Mouse (Mus musculus) thymus, postnatal 36 days (tissue): Measurements from ENCODE around the gene Adam12.

Source experiments
- DNase-seq, 2 experiments: peaks; one replicate each; pipeline ENCODE4 v3.0.0; 2022; ENCODE audit warnings: mixed read lengths in 2 of 2

The Adam12 gene

GRCm38 (mm10) chr7:134224741-134225612 is 7.0 kb downstream of the Adam12 start:
- peak in 1 of 2 experiments; percentile 38 for DNase-seq

DNA sequence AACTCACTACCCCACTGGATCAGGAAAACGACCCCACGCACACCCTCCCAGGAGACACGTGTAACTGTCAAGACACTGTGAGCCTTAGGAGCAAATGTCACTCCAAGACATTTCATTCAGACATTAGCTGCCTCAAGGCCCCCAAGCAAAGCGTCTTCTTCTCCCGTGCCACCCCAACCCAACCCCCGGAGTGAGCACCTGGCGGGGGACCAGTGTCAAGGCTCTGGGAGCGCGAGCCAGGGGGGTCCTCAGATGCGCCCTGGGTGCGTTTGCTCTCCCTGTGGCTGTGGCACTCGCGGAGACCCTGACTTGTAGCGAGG is 7.6 kb downstream of the Adam12 start:
- peak in 1 of 2 experiments; percentile 27 for DNase-seq

- DNase-seq = peak; percentile 39 to 51
Measured at GRCm38 (mm10) chr7:134223444-134224161, 8.3 kb downstream of the Adam12 start.

DNA sequence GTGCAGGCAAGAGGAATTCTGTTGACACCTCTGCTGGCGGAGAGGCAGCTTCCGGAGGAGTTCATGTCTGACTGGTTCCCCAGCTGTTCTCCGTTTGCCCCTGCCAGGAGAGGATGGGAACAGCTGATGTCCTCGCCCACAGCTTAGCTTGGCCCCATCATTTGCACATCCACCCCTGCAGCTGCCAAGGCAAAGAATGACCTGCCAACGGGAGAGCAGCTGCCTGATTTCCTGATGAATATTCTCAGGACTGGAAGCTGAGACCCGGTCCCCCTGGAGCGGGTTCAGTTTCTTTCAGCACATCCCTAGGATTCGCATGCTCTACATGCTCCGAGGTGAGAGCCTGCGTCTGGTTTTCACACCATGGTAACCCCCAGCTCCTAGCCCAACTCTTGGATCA is 24.0 kb downstream of the Adam12 start:
- no peak for DNase-seq

GRCm38 (mm10) chr7:134193089-134193488 is 38.9 kb downstream of the Adam12 start:
- DNase-seq = no peak

DNA sequence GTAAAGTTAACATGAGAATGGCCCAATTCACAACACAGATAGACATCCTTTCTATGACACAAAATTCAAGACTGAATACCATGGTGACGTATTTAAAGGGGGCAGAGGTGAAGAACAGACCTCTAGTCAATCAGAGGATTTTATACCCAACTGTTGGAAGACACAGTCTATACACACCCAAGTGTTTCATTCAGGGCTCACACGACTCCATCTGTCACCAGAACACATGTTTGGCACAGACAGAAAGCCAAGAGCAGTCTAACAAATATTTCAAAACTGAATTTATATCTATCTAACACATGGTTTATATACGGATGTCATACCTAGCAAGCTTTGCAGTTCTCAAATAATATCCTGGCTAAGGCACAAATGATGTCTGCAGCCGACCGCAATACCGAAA is 41.8 kb downstream of the Adam12 start:
- DNase-seq = no peak

- no peak for DNase-seq
Measured at GRCm38 (mm10) chr7:134188565-134188964, 43.4 kb downstream of the Adam12 start.

DNA sequence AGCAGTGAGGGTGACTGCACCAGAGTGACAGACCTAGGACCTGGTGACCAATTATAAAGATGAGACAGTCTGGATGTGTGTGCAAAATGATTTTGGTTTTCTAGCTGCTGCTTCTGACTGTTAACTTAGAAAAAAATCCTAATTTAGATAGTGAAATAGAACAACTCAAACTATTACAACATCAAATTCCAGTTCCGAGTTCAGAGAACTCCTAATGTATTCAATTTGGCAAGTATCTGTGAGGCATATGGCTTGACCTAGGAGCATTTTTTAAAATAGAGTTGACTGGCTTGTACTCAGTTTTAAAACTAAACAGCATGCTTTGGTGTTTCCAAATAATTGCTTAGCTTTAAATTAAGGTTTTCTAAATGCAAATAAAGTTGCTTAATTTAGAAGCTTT is 44.0 kb downstream of the Adam12 start:
- DNase-seq = no peak

- DNase-seq = no peak
Measured at GRCm38 (mm10) chr7:134186497-134186896, 45.4 kb downstream of the Adam12 start.

GRCm38 (mm10) chr7:134185751-134186150 is 46.2 kb downstream of the Adam12 start:
- no peak for DNase-seq

- no peak for DNase-seq
Measured at GRCm38 (mm10) chr7:134181717-134182116, 50.2 kb downstream of the Adam12 start.

DNA sequence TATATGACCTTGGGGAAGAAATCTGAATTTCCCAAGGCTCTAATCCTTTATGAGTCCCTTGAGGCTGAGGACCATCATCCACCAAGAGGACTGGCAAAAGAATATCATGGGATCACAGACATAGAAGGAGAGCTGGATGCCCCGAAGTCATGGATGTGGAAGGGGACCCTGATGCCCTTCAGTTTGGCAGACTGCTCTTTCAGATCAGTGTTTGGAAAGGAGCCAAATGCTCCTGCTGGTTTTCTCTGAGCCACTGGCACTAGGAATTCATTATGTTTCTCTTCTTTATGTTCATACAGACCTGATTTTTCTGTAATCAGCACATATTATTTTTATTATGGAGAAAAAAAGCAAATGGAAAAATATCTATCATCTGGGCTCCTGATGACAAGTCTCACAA is 50.9 kb downstream of the Adam12 start:
- no peak for DNase-seq

DNA sequence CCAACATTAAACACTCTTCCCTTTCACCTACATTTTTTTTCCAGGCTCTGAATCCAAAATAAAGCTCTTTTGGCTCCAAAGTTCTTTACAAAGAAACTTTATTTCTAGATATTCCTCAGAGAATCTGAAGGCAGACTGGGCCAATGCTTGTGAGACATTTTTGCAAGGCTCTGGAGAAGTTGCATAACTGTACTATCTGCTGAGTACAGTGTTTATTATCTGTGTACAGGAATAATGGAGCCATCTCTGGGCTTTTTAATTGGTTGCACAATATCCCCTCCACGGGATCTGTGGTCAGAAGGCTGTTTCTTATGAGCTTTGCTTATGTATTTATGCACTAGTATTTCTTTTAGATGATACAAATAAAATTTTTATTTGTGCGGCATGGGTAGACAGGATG is 54.9 kb downstream of the Adam12 start:
- DNase-seq = no peak

GRCm38 (mm10) chr7:134175201-134175600 is 56.7 kb downstream of the Adam12 start:
- no peak for DNase-seq

- no peak for DNase-seq
Measured at GRCm38 (mm10) chr7:134173442-134174090, 58.4 kb downstream of the Adam12 start.

- DNase-seq = no peak
Measured at GRCm38 (mm10) chr7:134170180-134170910, 61.6 kb downstream of the Adam12 start.

GRCm38 (mm10) chr7:134169780-134170179 is 62.2 kb downstream of the Adam12 start:
- DNase-seq = no peak

- no peak for DNase-seq
Measured at GRCm38 (mm10) chr7:134167586-134167985, 64.4 kb downstream of the Adam12 start.

- DNase-seq = no peak
Measured at GRCm38 (mm10) chr7:134163751-134164150, 68.2 kb downstream of the Adam12 start.

DNA sequence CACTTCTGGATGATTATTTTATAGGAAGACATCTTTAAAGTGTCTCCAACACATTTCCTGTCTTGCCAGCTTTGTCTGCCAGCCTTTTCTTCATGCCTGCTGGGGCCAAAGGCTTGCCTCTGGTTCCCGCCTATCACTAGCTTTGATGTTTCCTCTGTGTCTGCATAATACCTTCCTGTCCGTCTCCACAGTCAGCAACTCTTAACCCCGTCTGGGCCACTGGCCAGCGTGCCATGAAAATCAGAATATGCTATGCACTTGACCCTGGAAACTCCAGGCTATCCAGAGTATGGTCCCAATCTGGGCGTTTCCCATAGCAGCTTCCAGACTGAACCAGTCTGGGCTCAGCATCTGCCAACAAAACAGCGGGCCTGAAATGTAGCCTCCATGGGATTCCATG is 69.1 kb downstream of the Adam12 start:
- DNase-seq = no peak

GRCm38 (mm10) chr7:134159608-134160007 is 72.3 kb downstream of the Adam12 start:
- no peak for DNase-seq

GRCm38 (mm10) chr7:134151330-134151729 is 80.6 kb downstream of the Adam12 start:
- DNase-seq = no peak

DNA sequence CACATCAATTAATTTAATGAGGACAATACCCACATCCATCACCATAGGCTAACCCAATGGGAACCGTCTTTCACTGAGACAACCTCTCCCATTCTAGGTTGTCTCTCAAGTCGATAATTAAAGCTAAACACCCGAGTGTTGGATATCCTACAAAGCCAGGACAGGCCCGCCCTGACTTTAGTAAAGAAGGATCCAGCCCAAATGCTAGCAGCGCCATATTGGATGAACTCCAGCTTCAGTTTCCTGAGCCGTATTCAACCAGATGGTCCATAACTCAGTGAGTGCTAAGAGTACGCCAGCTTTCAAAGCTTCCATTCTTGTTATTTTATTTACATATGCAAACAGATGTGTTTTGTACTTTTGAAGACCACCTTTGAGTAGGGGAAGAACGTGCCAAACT is 81.6 kb downstream of the Adam12 start:
- no peak for DNase-seq
